Mouse (Mus musculus) MEL (cell line): Measurements from ENCODE around the gene Ppp2ca. TPM values are rescaled to one million over a fixed set of nuclear protein-coding genes. Genes with fewer than 3 reads are reported as not detected.

ENCODE experiments used
- DNase-seq: peaks from one replicate; pipeline ENCODE4 v3.0.0; 2011; ENCODE audit warnings: low read depth, low spot score
- H3K27ac ChIP-seq: 2 replicates; pipeline ENCODE4 v1.5.1; 2012; ENCODE audit warnings: low read depth, mild to moderate bottlenecking, control low read depth, low read length, moderate library complexity; ENCODE audit not compliant: control insufficient read depth
- H3K27me3 ChIP-seq, 2 experiments: fragments of 150-350 bp in 1 of 2; sonication (generic) in 1 of 2; 2 replicates each; pipeline ENCODE4 v1.6.1; 2012; ENCODE audit warnings: low read length in 2 of 2, mild to moderate bottlenecking in 2 of 2, improper control_type of control experiment in 1 of 2, moderate library complexity in 1 of 2; ENCODE audit not compliant: insufficient read depth in 2 of 2, control insufficient read depth in 1 of 2
- H3K36me3 ChIP-seq, 2 experiments: 2 replicates each; pipeline ENCODE4 v1.6.1; 2012 to 2014; ENCODE audit warnings: low read length in 2 of 2, improper control_type of control experiment in 1 of 2, inconsistent platforms in 1 of 2, mild to moderate bottlenecking in 1 of 2; ENCODE audit not compliant: insufficient read depth in 2 of 2, control insufficient read depth in 1 of 2
- H3K4me1 ChIP-seq, 2 experiments: fragments of 150-350 bp in 1 of 2; sonication (generic) in 1 of 2; 2 replicates each; pipeline ENCODE4 v1.6.1; 2012; ENCODE audit warnings: low read length in 2 of 2, improper control_type of control experiment in 1 of 2, mild to moderate bottlenecking in 1 of 2; ENCODE audit not compliant: insufficient read depth in 2 of 2, control insufficient read depth in 1 of 2
- H3K4me3 ChIP-seq, 2 experiments: fragments of 150-350 bp in 1 of 2; sonication (generic) in 1 of 2; 2 replicates each; pipeline ENCODE4 v1.5.1; 2012; ENCODE audit warnings: low read depth in 2 of 2, low read length in 2 of 2, mild to moderate bottlenecking in 2 of 2, moderate library complexity in 2 of 2, control low read depth in 1 of 2, improper control_type of control experiment in 1 of 2; ENCODE audit not compliant: control insufficient read depth in 1 of 2, insufficient read depth in 1 of 2
- H3K79me2 ChIP-seq: 2 replicates; pipeline ENCODE4 v1.6.1; 2012; ENCODE audit warnings: mild to moderate bottlenecking, low read length, moderate library complexity; ENCODE audit not compliant: control insufficient read depth, poor library complexity, insufficient read depth
- H3K9ac ChIP-seq: 2 replicates; pipeline ENCODE4 v1.6.1; 2012; ENCODE audit warnings: low read depth, mild to moderate bottlenecking, control low read depth, low read length, moderate library complexity; ENCODE audit not compliant: control insufficient read depth, poor library complexity, severe bottlenecking
- H3K9me3 ChIP-seq: fragments of 150-350 bp; sonication (generic); replicated peaks from 2 replicates; pipeline ENCODE4 v1.6.1; 2012; ENCODE audit warnings: mild to moderate bottlenecking, low read length, improper control_type of control experiment, moderate library complexity; ENCODE audit not compliant: insufficient read depth
- BHLHE40 ChIP-seq: IDR thresholded peaks from 2 replicates; pipeline ENCODE4 v1.6.1; 2012; ENCODE audit warnings: low read depth, mild to moderate bottlenecking, inconsistent platforms, low read length, improper control_type of control experiment, borderline replicate concordance
- CHD1 ChIP-seq: IDR thresholded peaks from 2 replicates; pipeline ENCODE4 v1.6.1; 2012; ENCODE audit warnings: low read depth, mild to moderate bottlenecking, inconsistent platforms, low read length, improper control_type of control experiment
- CTCF ChIP-seq, 3 experiments: IDR thresholded peaks in 2 of 3; conservative IDR thresholded peaks in 1 of 3; 2 replicates each; pipeline ENCODE4 v1.5.1; 2011 to 2012; ENCODE audit warnings: low read length in 3 of 3, low read depth in 2 of 3, mild to moderate bottlenecking in 2 of 3, improper control_type of control experiment in 1 of 3, inconsistent platforms in 1 of 3, mixed read lengths in 1 of 3, moderate library complexity in 1 of 3; ENCODE audit not compliant: control insufficient read depth in 1 of 3, insufficient read depth in 1 of 3, poor library complexity in 1 of 3, severe bottlenecking in 1 of 3
- ELF1 ChIP-seq: IDR thresholded peaks from 2 replicates; pipeline ENCODE4 v1.6.1; 2014; ENCODE audit warnings: low read depth, mild to moderate bottlenecking, inconsistent platforms, low read length, improper control_type of control experiment, moderate library complexity
- EP300 ChIP-seq, 2 experiments: IDR thresholded peaks; 2 replicates each; pipeline ENCODE4 v1.6.1; 2011; ENCODE audit warnings: improper control_type of control experiment in 2 of 2, low read length in 2 of 2, low read depth in 1 of 2, mild to moderate bottlenecking in 1 of 2
- ETS1 ChIP-seq: IDR thresholded peaks from 2 replicates; pipeline ENCODE4 v1.6.1; 2012; ENCODE audit warnings: low read depth, mild to moderate bottlenecking, inconsistent platforms, low read length, improper control_type of control experiment, moderate library complexity
- GABPA ChIP-seq: IDR thresholded peaks from 2 replicates; pipeline ENCODE4 v1.6.1; 2012; ENCODE audit warnings: low read depth, mild to moderate bottlenecking, inconsistent platforms, low read length, improper control_type of control experiment, moderate library complexity
- GATA1 ChIP-seq: IDR thresholded peaks from 2 replicates; pipeline ENCODE4 v1.6.1; 2011; ENCODE audit warnings: low read depth, low read length, improper control_type of control experiment
- HCFC1 ChIP-seq: IDR thresholded peaks from 2 replicates; pipeline ENCODE4 v1.6.1; 2012; ENCODE audit warnings: low read depth, mild to moderate bottlenecking, inconsistent platforms, low read length, improper control_type of control experiment, moderate library complexity
- JUND ChIP-seq: IDR thresholded peaks from 2 replicates; pipeline ENCODE4 v1.6.1; 2011; ENCODE audit warnings: low read depth, mild to moderate bottlenecking, improper control_type of control experiment, low read length
- MAFK ChIP-seq: IDR thresholded peaks from 2 replicates; pipeline ENCODE4 v1.6.1; 2011; ENCODE audit warnings: low read depth, mild to moderate bottlenecking, low read length, improper control_type of control experiment, borderline replicate concordance
- MAX ChIP-seq: IDR thresholded peaks from 2 replicates; pipeline ENCODE4 v1.6.1; 2011; ENCODE audit warnings: low read length, improper control_type of control experiment
- MAZ ChIP-seq: IDR thresholded peaks from 2 replicates; pipeline ENCODE4 v1.6.1; 2012; ENCODE audit warnings: low read depth, mild to moderate bottlenecking, inconsistent platforms, low read length, improper control_type of control experiment
- MEF2A ChIP-seq: IDR thresholded peaks from 2 replicates; pipeline ENCODE4 v1.6.1; 2014; ENCODE audit warnings: low read depth, mild to moderate bottlenecking, inconsistent platforms, low read length, improper control_type of control experiment; ENCODE audit not compliant: poor library complexity, insufficient replicate concordance, severe bottlenecking; ENCODE audit errors: extremely low read depth
- MXI1 ChIP-seq: IDR thresholded peaks from 2 replicates; pipeline ENCODE4 v1.6.1; 2011; ENCODE audit warnings: mild to moderate bottlenecking, low read depth, low read length, improper control_type of control experiment
- MYC ChIP-seq: IDR thresholded peaks from 2 replicates; pipeline ENCODE4 v1.6.1; 2011; ENCODE audit warnings: low read depth, mild to moderate bottlenecking, low read length, improper control_type of control experiment, moderate library complexity
- NELFE ChIP-seq: IDR thresholded peaks from 2 replicates; pipeline ENCODE4 v1.6.1; 2011; ENCODE audit warnings: low read depth, low read length, improper control_type of control experiment
- POLR2AphosphoS5 ChIP-seq: IDR thresholded peaks from 2 replicates; pipeline ENCODE4 v1.6.1; 2012; ENCODE audit warnings: low read depth, borderline replicate concordance, mild to moderate bottlenecking, inconsistent platforms, low read length, moderate library complexity, mixed read lengths
- RAD21 ChIP-seq: IDR thresholded peaks from 2 replicates; pipeline ENCODE4 v1.6.1; 2011; ENCODE audit warnings: mild to moderate bottlenecking, low read depth, low read length, improper control_type of control experiment
- RCOR1 ChIP-seq: IDR thresholded peaks from 2 replicates; pipeline ENCODE4 v1.6.1; 2012; ENCODE audit warnings: low read depth, mild to moderate bottlenecking, inconsistent platforms, low read length, improper control_type of control experiment
- SIN3A ChIP-seq: IDR thresholded peaks from 2 replicates; pipeline ENCODE4 v1.6.1; 2012; ENCODE audit warnings: low read length, improper control_type of control experiment, inconsistent platforms
- SMC3 ChIP-seq: IDR thresholded peaks from 2 replicates; pipeline ENCODE4 v1.6.1; 2011; ENCODE audit warnings: low read depth, low read length, improper control_type of control experiment
- TAL1 ChIP-seq: IDR thresholded peaks from 2 replicates; pipeline ENCODE4 v1.6.1; 2012; ENCODE audit warnings: mild to moderate bottlenecking, inconsistent platforms, low read length, moderate library complexity, mixed read lengths
- TBP ChIP-seq: IDR thresholded peaks from 2 replicates; pipeline ENCODE4 v1.8.0; 2011; ENCODE audit warnings: low read depth, low read length, improper control_type of control experiment
- TCF12 ChIP-seq: IDR thresholded peaks from 2 replicates; pipeline ENCODE4 v1.6.1; 2014; ENCODE audit warnings: low read depth, mild to moderate bottlenecking, inconsistent platforms, low read length, improper control_type of control experiment, moderate library complexity
- USF1 ChIP-seq: IDR thresholded peaks from 2 replicates; pipeline ENCODE4 v1.6.1; 2014; ENCODE audit warnings: low read depth, mild to moderate bottlenecking, inconsistent platforms, low read length, improper control_type of control experiment, moderate library complexity
- USF2 ChIP-seq, 2 experiments: IDR thresholded peaks; 2 replicates each; pipeline ENCODE4 v1.6.1; 2011 to 2012; ENCODE audit warnings: improper control_type of control experiment in 2 of 2, low read length in 2 of 2, borderline replicate concordance in 1 of 2, inconsistent platforms in 1 of 2, low read depth in 1 of 2, mild to moderate bottlenecking in 1 of 2; ENCODE audit not compliant: insufficient read depth in 1 of 2
- ZC3H11A ChIP-seq: IDR thresholded peaks from 2 replicates; pipeline ENCODE4 v1.6.1; 2012; ENCODE audit warnings: low read depth, mild to moderate bottlenecking, inconsistent platforms, low read length, improper control_type of control experiment
- ZMIZ1 ChIP-seq: IDR thresholded peaks from 2 replicates; pipeline ENCODE4 v1.6.1; 2012; ENCODE audit warnings: low read depth, mild to moderate bottlenecking, inconsistent platforms, low read length, improper control_type of control experiment, moderate library complexity
- ZNF384 ChIP-seq: IDR thresholded peaks from 2 replicates; pipeline ENCODE4 v1.6.1; 2012; ENCODE audit warnings: low read depth, mild to moderate bottlenecking, inconsistent platforms, low read length, improper control_type of control experiment
- polyA plus RNA-seq, 2 experiments: library from polyadenylated mRNA; stranded (reverse) in 1 of 2; unstranded in 1 of 2; fragments of >175 nt in 1 of 2; fragments of >200 nt in 1 of 2; gene quantifications; 2 replicates each; pipeline versions ENCODE4 v1.2.1 to v1.2.4; 2012; ENCODE audit warnings: low replicate concordance in 2 of 2, low read depth in 1 of 2; ENCODE audit not compliant: insufficient read length in 2 of 2, insufficient read depth in 1 of 2, missing spikeins in 1 of 2
- total RNA-seq: library from RNA; depleted of rRNA; stranded (reverse); fragments of 300-350 nt; gene quantifications from 2 replicates; pipeline ENCODE4 v1.2.3, GENCODE M21; 2012

Gene Ppp2ca
- total and polyA plus RNA-seq, 3 experiments: 78.2 to 113 (median 102) TPM

DNA sequence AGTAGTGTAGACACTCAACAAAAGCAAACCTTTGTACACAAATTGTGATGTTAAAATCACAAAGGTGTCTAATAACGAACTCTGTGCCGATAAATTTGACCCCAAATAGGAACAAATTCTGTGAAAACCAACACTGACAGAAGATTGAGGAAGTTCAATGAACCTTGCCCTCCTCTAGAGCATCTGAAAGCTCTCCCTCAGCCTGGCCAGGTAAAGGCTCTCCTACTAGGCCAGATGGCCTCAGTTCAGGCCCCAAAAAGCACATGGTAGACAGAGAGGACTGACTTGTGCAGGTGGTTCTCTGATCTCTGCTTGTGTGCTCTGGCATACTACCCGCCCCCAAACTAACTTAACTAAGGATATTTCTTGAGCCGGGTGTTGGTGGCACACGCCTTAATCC lies 36.1 kb upstream of the Ppp2ca start:
- no peaks in the 10 kb centered on the region for H3K27me3 ChIP-seq
- no peak for DNase-seq

GRCm38 (mm10) chr11:52064398-52064797 lies 34.1 kb upstream of the Ppp2ca start:
- peak; percentile 67 for DNase-seq
- peaks cover 5 to 14% of the 10 kb centered on the region in 2 experiments; a peak in 3 of 4 replicates for H3K4me1 ChIP-seq
- no peak overlapping the region for H3K27ac ChIP-seq
- no peaks in the 10 kb centered on the region for H3K27me3 ChIP-seq
- H3K4me3 ChIP-seq: peak overlapping the region in 1 of 2 experiments; percentile 24; a peak in 2 of 4 replicates
- no peak; the same call in 1 of the 2 replicates for TF ChIP-seq HCFC1
- peak; percentile 62; the same call in 1 of the 2 replicates for TF ChIP-seq MAX
- peak; percentile 64 for TF ChIP-seq MXI1
- TF ChIP-seq JUND: no peak
- TF ChIP-seq NELFE: no peak
- peak; percentile 65; the same call in 1 of the 2 replicates for TF ChIP-seq SIN3A
- 0 out of 2 replicates have a peak, but pooled peaks have one; percentile 28 for TF ChIP-seq BHLHE40
- peak; percentile 75 for TF ChIP-seq ZC3H11A
- peak; percentile 76 for TF ChIP-seq RAD21
- peak; percentile 84 for TF ChIP-seq SMC3
- TF ChIP-seq RCOR1: no peak
- TF ChIP-seq TBP: no peak
- no peak for TF ChIP-seq ETS1
- no peak for TF ChIP-seq ZNF384
- peak; percentile 83 for TF ChIP-seq MYC
- peak; percentile 33 to 81 (median 76) for TF ChIP-seq CTCF (IDR thresholded peaks at IDR 0.05 in 2 of 3, conservative IDR thresholded peaks at IDR 0.05 in 1 of 3; ENCODE audit: control insufficient read depth in 1 of 3, insufficient read depth in 1 of 3, low read depth in 2 of 3, low read length in 3 of 3, poor library complexity in 1 of 3, severe bottlenecking in 1 of 3)
- TF ChIP-seq TCF12: 0 out of 2 replicates have a peak, but pooled peaks have one; percentile 15
- no peak for TF ChIP-seq POLR2AphosphoS5
- TF ChIP-seq USF1: no peak
- H3K79me2 ChIP-seq: no peaks in the 10 kb centered on the region
- no peaks in the 10 kb centered on the region for H3K9me3 ChIP-seq
- H3K36me3 ChIP-seq: peaks cover 0 to 16% of the 10 kb centered on the region in 2 experiments; a peak in 2 of 4 replicates
- H3K9ac ChIP-seq: peak overlapping the region; percentile 1

More for the DNA sequence above, 36.1 kb upstream of the Ppp2ca start:
- H3K27ac ChIP-seq: no peak overlapping the region
- TF ChIP-seq SIN3A (no peak), ZMIZ1 (no peak), MAZ (no peak), NELFE (no peak), RAD21 (no peak), GATA1 (no peak), ELF1 (no peak), POLR2AphosphoS5 (no peak), USF2 (IDR thresholded peaks at IDR 0.05; ENCODE audit: borderline replicate concordance in 1 of 2, insufficient read depth in 1 of 2, low read depth in 1 of 2, low read length in 2 of 2) (no peak), TAL1 (no peak), MEF2A (no peak), MAFK (no peak), GABPA (no peak), ETS1 (no peak), ZNF384 (no peak), RCOR1 (no peak), EP300 (IDR thresholded peaks at IDR 0.05; ENCODE audit: low read depth in 1 of 2, low read length in 2 of 2) (no peak), CHD1 (no peak)
- no peaks in the 10 kb centered on the region for H3K9me3 ChIP-seq
- H3K4me3 ChIP-seq: no peak overlapping the region
- peaks cover 0 to 16% of the 10 kb centered on the region in 2 experiments; a peak in 2 of 4 replicates for H3K36me3 ChIP-seq
- H3K79me2 ChIP-seq: no peaks in the 10 kb centered on the region
- H3K4me1 ChIP-seq: peaks cover 5 to 14% of the 10 kb centered on the region in 2 experiments; a peak in 3 of 4 replicates
- H3K9ac ChIP-seq: no peak overlapping the region
